Mouse (Mus musculus) limb, embryonic 10.5 days (tissue): ENCODE data around the gene Defa21. TPM values are rescaled to one million over a fixed set of nuclear protein-coding genes. Genes with fewer than 3 reads are reported as not detected.
"Not testable (repeated sequence)": the region's sequence is repeated elsewhere in the genome, so short reads cannot be mapped to it uniquely, and the experiment has no call there.

ENCODE experiments used
- DNase-seq: peaks from one replicate; pipeline ENCODE4 v3.0.0-alpha.2; 2017; ENCODE audit warnings: low spot score
- H3K27ac ChIP-seq: fragments of 300-500 bp; sonication (generic); 2 replicates; pipeline ENCODE4 v1.5.1; 2016; ENCODE audit warnings: mild to moderate bottlenecking
- H3K27me3 ChIP-seq: fragments of 300-500 bp; sonication (generic); 2 replicates; pipeline ENCODE4 v1.6.1; 2016; ENCODE audit warnings: low read depth, mild to moderate bottlenecking; ENCODE audit not compliant: poor library complexity, severe bottlenecking
- H3K36me3 ChIP-seq: fragments of 300-500 bp; sonication (generic); 2 replicates; pipeline ENCODE4 v1.6.1; 2016; ENCODE audit warnings: mild to moderate bottlenecking, moderate library complexity
- H3K4me1 ChIP-seq: fragments of 300-500 bp; sonication (generic); 2 replicates; pipeline ENCODE4 v1.6.1; 2016
- H3K4me3 ChIP-seq: fragments of 300-500 bp; sonication (generic); 2 replicates; pipeline ENCODE4 v1.5.1; 2016; ENCODE audit warnings: mild to moderate bottlenecking, moderate library complexity
- H3K9me3 ChIP-seq: fragments of 300-500 bp; sonication (generic); replicated peaks from 2 replicates; pipeline ENCODE4 v1.6.1; 2016; ENCODE audit warnings: mild to moderate bottlenecking
- WGBS: fragments of 180-500 bp; shearing (Covaris S2); methylation state at CpG from one replicate; pipeline ENCODE4 v1.1.7; 2016; 5-methylcytosine and 5-hydroxymethylcytosine counted together
- polyA plus RNA-seq: library from polyadenylated mRNA; unstranded; fragments of >200 nt; fragmentation: Nextera tagmentation; extraction: Ambion mirVana; gene quantifications from 2 replicates; pipeline ENCODE4 v1.2.1, GENCODE M21; 2016

The Defa21 gene
- polyA plus RNA-seq, result not detected in 2 replicates

GRCm38 (mm10) chr8:21025245-21025644 is at the start of gene Defa21:
Defa21 (plus strand) TSS chr8:21025545.
- not testable (repeated sequence) for H3K4me3 ChIP-seq, H3K27ac ChIP-seq, H3K36me3 ChIP-seq, DNase-seq, H3K27me3 ChIP-seq, H3K9me3 ChIP-seq, H3K4me1 ChIP-seq
- WGBS, result no CpG with 5 or more reads among the region's 1 CpGs

DNA sequence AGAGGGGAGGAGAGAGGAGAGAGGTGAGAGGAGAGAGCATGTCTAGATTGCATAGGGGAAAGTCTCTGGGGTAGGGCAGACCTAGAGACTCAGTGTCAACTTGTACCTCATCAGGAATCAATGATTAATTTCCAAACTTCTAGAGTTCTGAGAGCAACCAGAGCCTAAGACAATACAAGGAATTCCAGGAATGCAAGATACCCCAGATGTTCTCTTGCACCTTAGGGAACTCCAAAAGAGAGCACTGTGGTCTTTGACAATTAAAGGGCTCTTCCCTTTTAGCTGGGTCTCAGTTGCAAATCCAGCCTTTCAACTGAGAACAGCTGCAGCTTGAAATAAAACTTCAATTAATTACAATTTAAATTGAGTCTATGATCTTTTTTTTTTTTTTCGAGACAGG is 45.5 kb upstream of the Defa21 start:
- Histone ChIP-seq H3K27me3 (no peaks in the 10 kb centered on the region), H3K4me1 (no peaks in the 10 kb centered on the region), H3K4me3 (no peak overlapping the region), H3K27ac (no peak overlapping the region), H3K36me3 (no peaks in the 10 kb centered on the region), H3K9me3 (peaks cover 2% of the 10 kb centered on the region)
- 63% methylated on average over 1 of the region's 1 CpGs for WGBS
- DNase-seq, result no peak

DNA sequence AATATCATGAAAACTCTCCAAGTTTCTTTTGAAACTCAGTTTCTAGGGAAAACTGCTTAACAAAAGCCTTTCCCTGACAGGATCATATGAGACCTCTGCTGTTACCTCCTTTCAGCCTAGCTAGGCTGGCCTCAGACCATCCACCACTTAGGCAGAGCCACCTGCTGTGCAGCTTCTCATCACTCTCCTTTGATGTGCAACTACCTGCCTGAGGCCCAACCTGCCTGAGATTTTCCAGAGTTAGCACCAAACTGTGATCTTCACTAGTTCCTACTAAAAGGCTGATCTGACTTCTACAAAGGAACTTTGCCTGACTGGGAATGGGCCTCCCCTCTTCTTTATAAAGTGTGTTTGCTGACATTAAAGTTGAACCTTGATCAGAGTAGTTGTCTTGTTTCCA is 31.3 kb upstream of the Defa21 start:
- not testable (repeated sequence) for DNase-seq, H3K27me3 ChIP-seq, H3K9me3 ChIP-seq, H3K36me3 ChIP-seq, H3K4me3 ChIP-seq, H3K27ac ChIP-seq, H3K4me1 ChIP-seq

DNA sequence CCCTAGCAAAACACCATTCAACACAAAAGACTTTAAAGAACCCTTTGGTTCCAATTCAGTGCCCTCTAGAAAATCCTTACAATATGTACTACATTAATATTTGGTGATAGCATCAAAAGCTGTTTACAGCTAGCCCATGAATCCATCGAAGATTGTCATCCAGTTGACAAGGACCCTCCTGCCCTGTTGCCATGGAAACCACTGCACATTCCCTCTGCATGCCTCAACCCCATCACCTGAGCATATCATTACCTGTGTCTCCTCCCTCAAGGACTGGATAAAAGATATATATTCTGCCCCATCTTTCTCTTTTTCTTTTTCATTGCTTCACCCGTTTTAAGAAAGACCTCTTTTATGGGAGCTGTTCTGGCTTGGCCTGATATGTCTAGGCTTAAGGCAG is 28.6 kb upstream of the Defa21 start:
- Histone ChIP-seq H3K9me3 (no peaks in the 10 kb centered on the region), H3K4me3 (no peak overlapping the region), H3K27ac (no peak overlapping the region), H3K36me3 (no peaks in the 10 kb centered on the region), H3K27me3 (no peaks in the 10 kb centered on the region), H3K4me1 (no peaks in the 10 kb centered on the region)
- no peak for DNase-seq
- 85% methylated on average over 2 of the region's 2 CpGs for WGBS

DNA sequence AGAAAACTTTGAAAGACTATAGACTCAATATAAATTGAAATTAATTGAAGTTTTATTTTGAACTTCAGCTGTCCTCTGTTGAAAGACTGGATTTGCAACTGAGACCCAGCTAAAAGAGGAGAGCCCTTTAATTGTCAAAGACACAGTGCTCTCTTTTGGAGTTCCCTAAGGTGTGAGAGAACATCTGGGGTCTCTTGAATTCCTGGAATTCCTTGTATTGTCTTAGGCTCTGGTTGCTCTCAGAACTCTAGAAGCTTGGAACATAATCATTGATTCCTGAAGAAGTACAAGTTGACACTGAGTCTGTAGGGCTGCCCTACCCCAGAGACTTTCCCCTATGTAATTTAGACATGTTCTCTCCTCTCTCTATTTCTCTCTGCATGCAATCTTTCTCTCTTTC is 28.1 kb upstream of the Defa21 start:
- Histone ChIP-seq H3K36me3 (no peaks in the 10 kb centered on the region), H3K4me3 (no peak overlapping the region), H3K9me3 (no peaks in the 10 kb centered on the region), H3K4me1 (no peaks in the 10 kb centered on the region), H3K27me3 (no peaks in the 10 kb centered on the region), H3K27ac (no peak overlapping the region)
- DNase-seq, result no peak

- 59% methylated on average over 8 of the region's 8 CpGs for WGBS
These were observed 24.2 kb upstream of the Defa21 start for GRCm38 (mm10) chr8:21001171-21001570.

GRCm38 (mm10) chr8:21006801-21007200 is 18.5 kb upstream of the Defa21 start:
- DNase-seq, result no peak
- 41% methylated on average over 1 of the region's 1 CpGs for WGBS
- no peaks in the 10 kb centered on the region for H3K27me3 ChIP-seq
- H3K4me3 ChIP-seq, result no peak overlapping the region
- H3K27ac ChIP-seq, result no peak overlapping the region
- H3K9me3 ChIP-seq, result no peaks in the 10 kb centered on the region
- no peaks in the 10 kb centered on the region for H3K4me1 ChIP-seq
- H3K36me3 ChIP-seq, result no peaks in the 10 kb centered on the region

More at GRCm38 (mm10) chr8:21001171-21001570, 24.2 kb upstream of the Defa21 start:
- Histone ChIP-seq H3K4me3 (no peak overlapping the region), H3K4me1 (no peaks in the 10 kb centered on the region), H3K27ac (0 out of 2 replicates have a peak overlapping the region, but pooled peaks have one; percentile 14), H3K36me3 (no peaks in the 10 kb centered on the region), H3K9me3 (no peaks in the 10 kb centered on the region), H3K27me3 (no peaks in the 10 kb centered on the region)
- DNase-seq, result peak; percentile 54

DNA sequence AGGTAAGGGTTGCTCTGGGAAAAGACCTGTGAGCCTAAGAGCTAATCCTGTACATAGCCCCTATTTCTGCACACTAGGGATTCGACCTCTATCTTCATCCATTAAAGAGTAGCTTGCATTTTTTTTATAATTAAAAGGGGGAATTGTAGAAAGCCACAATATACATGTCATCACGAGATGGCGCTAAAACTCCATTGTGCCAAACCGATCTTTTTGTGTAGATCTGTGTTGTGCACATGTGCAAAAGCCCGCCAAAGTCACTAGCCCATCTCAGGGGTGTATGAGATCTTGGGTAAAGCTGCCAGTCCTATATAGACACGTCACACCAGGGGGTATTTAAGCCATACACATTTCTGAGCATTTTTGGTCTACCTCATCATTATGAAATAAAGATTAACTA is 16.8 kb upstream of the Defa21 start:
- not testable (repeated sequence) for H3K4me3 ChIP-seq, DNase-seq, H3K27me3 ChIP-seq, H3K4me1 ChIP-seq, H3K9me3 ChIP-seq, H3K27ac ChIP-seq, H3K36me3 ChIP-seq
- WGBS, result 47% methylated on average over 6 of the region's 6 CpGs

- H3K27me3 ChIP-seq, result not testable (repeated sequence)
These were observed 14.8 kb upstream of the Defa21 start for GRCm38 (mm10) chr8:21010548-21010947.

DNA sequence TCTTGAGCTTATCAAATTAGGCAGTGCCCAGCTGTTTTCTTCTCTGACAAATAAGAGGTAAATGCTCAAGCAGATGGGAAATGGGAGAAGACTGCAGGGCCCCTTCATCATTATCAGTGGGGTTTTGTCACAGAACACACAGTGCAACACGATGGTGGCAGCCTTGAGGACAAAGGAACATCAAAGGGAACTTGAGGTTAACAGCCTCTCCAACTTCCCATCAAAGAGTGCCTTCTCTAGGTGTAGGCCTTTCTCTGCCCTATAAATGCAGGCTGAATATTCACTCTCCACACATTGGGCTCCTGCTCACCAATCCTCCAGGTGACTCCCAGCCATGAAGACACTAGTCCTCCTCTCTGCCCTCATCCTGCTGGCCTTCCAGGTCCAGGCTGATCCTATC is 29.4 kb downstream of the Defa21 start, which contains the start of gene Defa23:
Defa23 (plus strand) TSS at position 301 of the 400 bp plus-strand sequence.
- no CpG with 5 or more reads among the region's 1 CpGs for WGBS
- not testable (repeated sequence) for DNase-seq, H3K27me3 ChIP-seq, H3K9me3 ChIP-seq, H3K4me3 ChIP-seq, H3K27ac ChIP-seq, H3K36me3 ChIP-seq, H3K4me1 ChIP-seq

More at GRCm38 (mm10) chr8:21010548-21010947, 14.8 kb upstream of the Defa21 start:
- H3K4me3 ChIP-seq, DNase-seq, H3K27ac ChIP-seq, H3K4me1 ChIP-seq, H3K9me3 ChIP-seq, H3K36me3 ChIP-seq: not testable (repeated sequence)
- 78% methylated on average over 1 of the region's 1 CpGs for WGBS

- not testable (repeated sequence) for H3K36me3 ChIP-seq, H3K9me3 ChIP-seq, DNase-seq, H3K27me3 ChIP-seq, H3K4me1 ChIP-seq, H3K27ac ChIP-seq, H3K4me3 ChIP-seq
- 88% methylated on average over 1 of the region's 1 CpGs for WGBS
These were observed 39.4 kb downstream of the Defa21 start, which contains the start of gene Defa35 for GRCm38 (mm10) chr8:21064738-21065137. Defa35 (plus strand) TSS chr8:21065038.

Other genes with a start within 250 kb of the Defa21 start
- gene Defb33, start 132.9 kb upstream of the Defa21 start, polyA plus RNA-seq, result not detected in 2 replicates
- not detected in 2 replicates for gene Gm15056, start 122.9 kb upstream of the Defa21 start, polyA plus RNA-seq
- gene Gm6040, start 103.5 kb upstream of the Defa21 start, polyA plus RNA-seq, result not detected in 2 replicates
- not detected in 2 replicates for gene AY761185, start 80.8 kb upstream of the Defa21 start, polyA plus RNA-seq
- gene Defa23, start 29.5 kb downstream of the Defa21 start, polyA plus RNA-seq, result not detected in 2 replicates
- not detected in 2 replicates for gene Defa35, start 39.5 kb downstream of the Defa21 start, polyA plus RNA-seq
- not detected in 2 replicates for gene Defa25, start 58.9 kb downstream of the Defa21 start, polyA plus RNA-seq
- not detected in 2 replicates for gene Gm14851, start 70.5 kb downstream of the Defa21 start, polyA plus RNA-seq
- not detected in 2 replicates for gene Defa30, start 109.1 kb downstream of the Defa21 start, polyA plus RNA-seq
- not detected in 2 replicates for gene Defa22, start 136.7 kb downstream of the Defa21 start, polyA plus RNA-seq
- not detected in 2 replicates for gene Defa31, start 166.1 kb downstream of the Defa21 start, polyA plus RNA-seq
- gene Gm15293, start 176.0 kb downstream of the Defa21 start, polyA plus RNA-seq, result not detected in 2 replicates
- not detected in 2 replicates for gene Gm15292, start 224.2 kb downstream of the Defa21 start, polyA plus RNA-seq